Mouse (Mus musculus) embryonic fibroblast, embryonic 13.5 days (primary cell): Measurements from ENCODE around the gene Arhgap31.

Experiments
- CTCF ChIP-seq: IDR thresholded peaks from 2 replicates; pipeline ENCODE4 v1.5.1; 2011; ENCODE audit warnings: mild to moderate bottlenecking, control low read depth, low read length, moderate library complexity, borderline replicate concordance; ENCODE audit not compliant: insufficient read depth
- POLR2A ChIP-seq: IDR thresholded peaks from 2 replicates; pipeline ENCODE4 v1.6.1; 2011; ENCODE audit warnings: low read depth, mild to moderate bottlenecking, control low read depth, low read length, moderate library complexity

GRCm38 (mm10) chr16:38756572-38756971 lies 43.5 kb upstream of the Arhgap31 start:
- TF ChIP-seq POLR2A (no peak), CTCF (no peak)
